Mouse (Mus musculus) layer of hippocampus, adult 18-20 months (tissue): ENCODE data around the gene Gm21900. TPM values are rescaled to one million over a fixed set of nuclear protein-coding genes. Genes with fewer than 3 reads are reported as not detected.
"Not testable (repeated sequence)": the region's sequence is repeated elsewhere in the genome, so short reads cannot be mapped to it uniquely, and the experiment has no call there.

ENCODE experiments used
- DNase-seq, 2 experiments: peaks; one replicate each; pipeline ENCODE4 v3.0.0; 2022; ENCODE audit warnings: low spot score in 2 of 2
- long read RNA-seq: library from polyadenylated mRNA; stranded (forward); transcript quantifications from one replicate; pipeline ENCODE4 v2.0.0, GENCODE M21; 2021
- total RNA-seq, 2 experiments: library from RNA; stranded (reverse); gene quantifications; 2 replicates each; pipeline ENCODE4 v1.2.3; 2021

Gm21900 gene
- total RNA-seq = not detected
- long read RNA-seq = 0 reads

DNA sequence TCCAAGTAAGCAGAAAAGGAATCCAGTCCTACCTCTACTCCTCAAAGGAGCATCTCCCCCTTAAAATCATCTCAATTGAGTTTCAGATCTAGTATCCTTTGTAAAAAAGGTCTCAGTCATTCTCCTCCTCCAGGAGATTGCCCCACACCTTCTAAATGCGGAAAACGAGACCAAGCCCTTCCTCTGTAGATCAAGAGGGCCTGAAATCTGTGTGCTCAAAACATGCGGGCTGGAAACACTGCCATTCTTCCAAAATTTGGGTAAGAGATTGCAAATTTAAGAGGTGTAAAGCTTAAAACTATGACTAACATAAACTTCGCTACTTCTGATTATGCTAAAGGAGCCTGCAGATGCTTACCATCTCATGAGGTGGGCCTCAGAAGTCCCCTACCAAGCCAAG, at the start of gene Gm21900:
Gene Gm21900 (plus strand): TSS at position 301 of the 400 bp plus-strand sequence.
- not testable (repeated sequence) for DNase-seq

DNA sequence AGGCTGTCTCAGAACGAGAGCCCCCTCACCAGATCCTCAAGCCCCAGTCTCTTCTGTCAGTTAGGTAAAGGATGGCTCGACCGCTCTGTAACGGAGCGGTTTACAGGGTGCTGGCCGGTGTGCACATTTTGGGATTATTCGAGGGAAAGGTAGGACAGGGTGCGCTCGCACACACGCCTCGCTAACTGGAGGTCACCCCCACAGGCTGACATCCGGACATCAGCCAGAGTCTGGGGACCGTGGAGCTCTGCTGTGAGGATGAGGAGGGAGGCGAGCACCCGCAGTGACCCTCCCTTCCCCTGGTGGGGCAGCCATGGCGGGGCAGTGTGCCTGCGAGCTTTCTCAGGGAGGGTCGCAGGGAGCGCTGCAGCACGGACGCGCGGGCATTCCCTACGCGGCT, 27.4 kb downstream of the Gm21900 start:
- DNase-seq = not testable (repeated sequence)

Other genes with a start within 250 kb of the Gm21900 start
- not detected for gene Gm28510, start 203.6 kb upstream of the Gm21900 start, total RNA-seq
- gene Gm20737, start 80.3 kb upstream of the Gm21900 start, total RNA-seq = not detected
- gene Gm21775, start 62.9 kb upstream of the Gm21900 start, total RNA-seq = not detected
- not detected for gene Gm20777, start 136.1 kb downstream of the Gm21900 start, total RNA-seq